Mouse (Mus musculus): ENCODE measurements around the gene Hhipl1.

- TF ChIP-seq GATA1 (IDR thresholded peaks at IDR 0.05; ENCODE audit: low read length) (no peak), TAL1 (IDR thresholded peaks at IDR 0.05; ENCODE audit: low read length) (no peak)
Measured at GRCm38 (mm10) chr12:108292419-108292818, 13.7 kb upstream of the Hhipl1 start.
